Mouse (Mus musculus): ENCODE measurements around the gene 4931422A03Rik. TPM values are rescaled to one million over a fixed set of nuclear protein-coding genes. Genes with fewer than 3 reads are reported as not detected.
A peak's percentile ranks its signal among the peaks of the same experiment; 100 is the strongest.

Gene 4931422A03Rik
- polyA plus RNA-seq, 1 experiment = not detected

- Histone ChIP-seq H3K27me3 (ENCODE audit: control insufficient read depth, insufficient read depth, low read length) (no peaks in the 10 kb centered on the region), H3K27ac (ENCODE audit: insufficient read depth, low read length) (peak overlapping the region; percentile 95), H3K36me3 (ENCODE audit: control insufficient read depth, insufficient read depth, low read length) (peaks cover 4% of the 10 kb centered on the region; the same call in 1 of the 2 replicates), H3K4me3 (ENCODE audit: extremely low read depth, insufficient read depth, insufficient read length) (peak overlapping the region; percentile 84), H3K4me1 (ENCODE audit: control insufficient read depth, insufficient read depth, insufficient read length) (no peaks in the 10 kb centered on the region)
- no peak for TF ChIP-seq CTCF (IDR thresholded peaks at IDR 0.05; ENCODE audit: extremely low read depth, insufficient read depth, insufficient read length, insufficient replicate concordance)
- no peak for TF ChIP-seq POLR2A (IDR thresholded peaks at IDR 0.05; ENCODE audit: low read depth, low read length)
- 1% methylated on average over 67 of the region's 79 CpGs for WGBS
- peak; percentile 36 to 48 for DNase-seq (ENCODE audit: low read depth in 1 of 2, low spot score in 2 of 2)
Observed at GRCm38 (mm10) chr2:103970041-103970790, 57.9 kb downstream of the 4931422A03Rik start.

DNA sequence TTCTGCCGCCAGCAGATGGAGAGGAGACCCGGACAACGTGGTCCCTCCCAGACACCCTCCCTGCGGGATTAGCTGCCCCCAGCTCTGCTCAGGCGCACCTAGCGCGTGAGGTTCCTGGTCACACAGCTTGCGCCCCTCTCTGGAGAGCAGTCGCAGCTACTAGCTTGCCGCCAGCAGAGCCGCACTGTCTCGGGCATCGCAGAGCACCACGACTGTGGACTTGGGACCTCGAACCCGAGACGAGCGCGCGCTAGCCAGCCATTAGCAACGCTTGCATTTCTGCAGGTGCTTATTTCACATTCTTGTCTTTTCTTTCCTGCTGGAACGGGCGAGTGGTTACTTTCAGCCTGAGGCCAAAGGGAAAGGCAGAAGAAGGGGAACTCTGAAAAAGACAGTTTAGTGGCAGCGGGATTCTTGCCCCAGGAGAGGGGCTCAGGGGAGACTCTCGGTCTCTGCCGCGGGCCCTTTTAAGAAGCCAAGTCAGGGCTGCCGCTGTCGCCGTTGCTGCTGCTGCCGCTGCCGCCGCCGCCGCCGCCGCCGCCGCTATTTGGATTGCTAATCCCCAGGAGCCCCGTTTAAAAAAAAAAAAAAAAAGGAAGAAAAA is 58.6 kb downstream of the 4931422A03Rik start:
- no peaks in the 10 kb centered on the region for H3K27me3 ChIP-seq (ENCODE audit: control insufficient read depth, insufficient read depth, low read length)
- WGBS = 1% methylated on average over 40 of the region's 40 CpGs
- H3K4me3 ChIP-seq (ENCODE audit: extremely low read depth, insufficient read depth, insufficient read length) = peak overlapping the region; percentile 84
- H3K36me3 ChIP-seq (ENCODE audit: control insufficient read depth, insufficient read depth, low read length) = peaks cover 2% of the 10 kb centered on the region; the same call in 1 of the 2 replicates
- TF ChIP-seq CTCF (IDR thresholded peaks at IDR 0.05; ENCODE audit: extremely low read depth, insufficient read depth, insufficient read length, insufficient replicate concordance) = peak; percentile 30; the same call in 1 of the 2 replicates
- peak; percentile 17; the same call in 1 of the 2 replicates for TF ChIP-seq POLR2A (IDR thresholded peaks at IDR 0.05; ENCODE audit: low read depth, low read length)
- H3K4me1 ChIP-seq (ENCODE audit: control insufficient read depth, insufficient read depth, insufficient read length) = peaks cover 6% of the 10 kb centered on the region; the same call in 1 of the 2 replicates
- peak; percentile 50 to 68 for DNase-seq (ENCODE audit: low read depth in 1 of 2, low spot score in 2 of 2)
- H3K27ac ChIP-seq (ENCODE audit: insufficient read depth, low read length) = peak overlapping the region; percentile 95

DNA sequence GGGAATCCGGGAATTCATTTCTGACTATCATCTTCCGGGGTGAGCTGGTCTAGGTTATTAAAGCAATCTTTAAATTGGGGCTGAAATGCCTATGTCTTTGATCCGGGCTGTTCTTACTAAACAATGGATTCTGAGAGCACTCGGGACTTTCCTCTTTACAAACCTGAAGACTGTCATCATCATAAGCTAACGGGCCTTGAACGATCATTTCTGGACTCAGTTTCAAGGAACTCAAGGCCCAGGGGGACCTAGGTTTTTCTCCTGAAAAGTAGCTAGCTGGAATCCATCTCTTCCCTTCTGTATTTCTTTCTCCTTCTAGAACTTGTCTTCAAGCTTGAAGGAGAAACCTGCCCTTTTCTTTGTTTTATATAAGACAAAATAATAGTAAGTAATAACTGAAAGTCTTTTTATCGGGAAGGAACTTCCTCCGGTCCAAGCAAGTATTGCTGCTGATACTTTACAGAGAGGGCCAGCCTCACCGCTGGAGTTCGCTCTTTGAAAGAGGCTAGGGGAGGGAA is 59.2 kb downstream of the 4931422A03Rik start:
- Histone ChIP-seq H3K4me1 (ENCODE audit: control insufficient read depth, insufficient read depth, insufficient read length) (peaks cover 6% of the 10 kb centered on the region; the same call in 1 of the 2 replicates), H3K4me3 (ENCODE audit: extremely low read depth, insufficient read depth, insufficient read length) (peak overlapping the region; percentile 84), H3K27ac (ENCODE audit: insufficient read depth, low read length) (peak overlapping the region; percentile 95), H3K27me3 (ENCODE audit: control insufficient read depth, insufficient read depth, low read length) (no peaks in the 10 kb centered on the region), H3K36me3 (ENCODE audit: control insufficient read depth, insufficient read depth, low read length) (peaks cover 2% of the 10 kb centered on the region; the same call in 1 of the 2 replicates)
- no peak for DNase-seq (ENCODE audit: low read depth in 1 of 2, low spot score in 2 of 2)
- WGBS = 18% methylated on average over 10 of the region's 10 CpGs
- no peak for TF ChIP-seq CTCF (IDR thresholded peaks at IDR 0.05; ENCODE audit: extremely low read depth, insufficient read depth, insufficient read length, insufficient replicate concordance)
- no peak for TF ChIP-seq POLR2A (IDR thresholded peaks at IDR 0.05; ENCODE audit: low read depth, low read length)

GRCm38 (mm10) chr2:103968186-103968585 is 60.0 kb downstream of the 4931422A03Rik start:
- Histone ChIP-seq H3K36me3 (ENCODE audit: control insufficient read depth, insufficient read depth, low read length) (no peaks in the 10 kb centered on the region), H3K27ac (ENCODE audit: insufficient read depth, low read length) (no peak overlapping the region), H3K27me3 (ENCODE audit: control insufficient read depth, insufficient read depth, low read length) (no peaks in the 10 kb centered on the region), H3K4me1 (ENCODE audit: control insufficient read depth, insufficient read depth, insufficient read length) (peaks cover 6% of the 10 kb centered on the region; the same call in 1 of the 2 replicates), H3K4me3 (ENCODE audit: extremely low read depth, insufficient read depth, insufficient read length) (no peak overlapping the region)
- TF ChIP-seq POLR2A (IDR thresholded peaks at IDR 0.05; ENCODE audit: low read depth, low read length) (no peak), CTCF (IDR thresholded peaks at IDR 0.05; ENCODE audit: extremely low read depth, insufficient read depth, insufficient read length, insufficient replicate concordance) (no peak)
- no peak for DNase-seq (ENCODE audit: low read depth in 1 of 2, low spot score in 2 of 2)
- WGBS = 48% methylated on average over 4 of the region's 4 CpGs

GRCm38 (mm10) chr2:103965391-103965790 is 62.8 kb downstream of the 4931422A03Rik start:
- TF ChIP-seq CTCF (IDR thresholded peaks at IDR 0.05; ENCODE audit: extremely low read depth, insufficient read depth, insufficient read length, insufficient replicate concordance) (no peak), POLR2A (IDR thresholded peaks at IDR 0.05; ENCODE audit: low read depth, low read length) (no peak)

DNA sequence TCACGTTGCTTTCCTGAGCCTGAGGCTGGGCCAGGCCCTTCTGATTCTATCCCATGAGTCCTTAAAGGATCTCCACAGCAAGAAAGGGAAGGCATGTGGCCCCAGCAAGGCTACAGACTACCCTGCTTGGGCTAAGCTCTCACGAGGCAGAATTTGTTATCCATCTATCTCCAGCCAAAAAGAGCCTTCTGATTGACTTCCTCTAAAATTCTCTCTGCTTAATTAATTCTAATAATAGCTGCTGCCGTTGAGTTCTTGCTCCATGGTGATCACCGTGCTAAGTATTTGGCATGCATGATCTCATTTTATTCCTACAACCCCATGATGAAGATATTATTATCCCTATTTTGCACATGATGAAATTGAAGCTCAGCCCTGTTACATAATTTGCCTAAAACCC is 65.8 kb downstream of the 4931422A03Rik start:
- Histone ChIP-seq H3K27me3 (ENCODE audit: control insufficient read depth, insufficient read depth, low read length) (no peaks in the 10 kb centered on the region), H3K4me3 (ENCODE audit: extremely low read depth, insufficient read depth, insufficient read length) (no peak overlapping the region), H3K27ac (ENCODE audit: insufficient read depth, low read length) (no peak overlapping the region), H3K36me3 (ENCODE audit: control insufficient read depth, insufficient read depth, low read length) (no peaks in the 10 kb centered on the region), H3K4me1 (ENCODE audit: control insufficient read depth, insufficient read depth, insufficient read length) (peaks cover 13% of the 10 kb centered on the region; the same call in 1 of the 2 replicates)
- WGBS = 22% methylated on average over 4 of the region's 4 CpGs
- TF ChIP-seq CTCF (IDR thresholded peaks at IDR 0.05; ENCODE audit: extremely low read depth, insufficient read depth, insufficient read length, insufficient replicate concordance) (no peak), POLR2A (IDR thresholded peaks at IDR 0.05; ENCODE audit: low read depth, low read length) (no peak)
- no peak for DNase-seq (ENCODE audit: low read depth in 1 of 2, low spot score in 2 of 2)

More at GRCm38 (mm10) chr2:103965391-103965790, 62.8 kb downstream of the 4931422A03Rik start:
- DNase-seq (ENCODE audit: low read depth in 1 of 2, low spot score in 2 of 2) = no peak
- no peak overlapping the region for H3K27ac ChIP-seq (ENCODE audit: insufficient read depth, low read length)
- H3K27me3 ChIP-seq (ENCODE audit: control insufficient read depth, insufficient read depth, low read length) = no peaks in the 10 kb centered on the region
- WGBS = 35% methylated on average over 3 of the region's 3 CpGs
- H3K36me3 ChIP-seq (ENCODE audit: control insufficient read depth, insufficient read depth, low read length) = no peaks in the 10 kb centered on the region
- H3K4me1 ChIP-seq (ENCODE audit: control insufficient read depth, insufficient read depth, insufficient read length) = peaks cover 13% of the 10 kb centered on the region; the same call in 1 of the 2 replicates
- no peak overlapping the region for H3K4me3 ChIP-seq (ENCODE audit: extremely low read depth, insufficient read depth, insufficient read length)

Measured in spleen, adult 2 months (tissue).